Mouse (Mus musculus): ENCODE measurements around the gene Gm49388.
"Not testable (repeated sequence)": the region's sequence is repeated elsewhere in the genome, so short reads cannot be mapped to it uniquely, and the experiment has no call there.

The Gm49388 gene

DNA sequence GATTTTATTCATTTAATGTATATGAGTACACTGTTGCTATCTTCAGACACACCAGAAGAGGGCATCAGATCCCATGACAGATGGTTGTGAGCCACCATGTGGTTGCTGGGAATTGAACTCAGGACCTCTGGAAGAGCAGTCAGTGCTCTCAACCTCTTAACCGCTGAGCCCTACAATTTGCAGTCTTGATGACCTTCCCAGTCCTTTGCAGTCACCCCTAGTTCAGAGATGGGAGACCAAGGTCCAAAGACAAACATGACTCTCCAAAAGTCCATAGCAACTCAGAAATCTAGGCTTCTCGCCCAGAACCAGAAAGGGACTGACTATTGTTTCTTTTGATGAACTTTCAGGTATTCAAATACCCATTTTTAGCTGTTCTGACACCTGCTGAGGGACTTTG lies 54.6 kb downstream of the Gm49388 start:
- in situ Hi-C loops (cut with MseI, MboI): not testable (repeated sequence)

GRCm38 (mm10) chr7:127840886-127841285 lies 55.5 kb downstream of the Gm49388 start:
- in situ Hi-C loops (cut with MseI, MboI): no loop called here

GRCm38 (mm10) chr7:127841340-127842000 lies 56.1 kb downstream of the Gm49388 start:
- in situ Hi-C loops (cut with MseI, MboI): no loop called here

DNA sequence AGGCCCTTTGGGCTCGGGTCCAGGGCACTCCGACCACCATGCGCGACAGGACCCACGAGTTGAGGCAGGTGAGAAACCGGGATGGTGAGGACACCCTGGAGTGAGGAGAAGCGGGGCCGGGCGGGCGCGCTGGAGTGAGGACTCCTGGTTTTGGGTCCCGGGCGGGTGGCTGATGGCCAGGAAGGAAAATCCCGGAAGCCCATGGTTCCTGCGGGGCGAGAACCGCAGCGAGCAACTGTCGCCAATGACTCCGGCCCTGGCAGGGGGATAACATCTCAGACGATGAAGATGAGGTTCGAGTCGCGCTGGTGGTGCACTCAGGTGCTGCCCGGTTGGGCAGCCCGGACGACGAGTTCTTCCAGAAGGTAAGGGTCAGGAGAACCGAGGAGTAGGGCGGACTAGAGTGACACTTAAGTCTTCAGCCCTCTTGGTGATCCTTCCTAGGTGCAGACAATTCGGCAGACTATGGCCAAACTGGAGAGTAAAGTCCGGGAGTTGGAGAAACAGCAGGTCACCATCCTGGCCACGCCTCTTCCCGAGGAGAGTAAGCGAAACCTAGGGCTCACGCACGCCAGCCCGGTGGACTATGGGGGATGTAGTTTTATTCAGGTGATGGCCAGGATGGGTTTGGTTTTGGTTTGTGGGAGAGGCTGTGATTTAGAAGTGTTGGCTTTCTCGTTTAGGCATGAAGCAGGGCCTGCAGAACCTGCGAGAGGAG lies 56.8 kb downstream of the Gm49388 start:
- in situ Hi-C loops (cut with MseI, MboI): no loop called here

DNA sequence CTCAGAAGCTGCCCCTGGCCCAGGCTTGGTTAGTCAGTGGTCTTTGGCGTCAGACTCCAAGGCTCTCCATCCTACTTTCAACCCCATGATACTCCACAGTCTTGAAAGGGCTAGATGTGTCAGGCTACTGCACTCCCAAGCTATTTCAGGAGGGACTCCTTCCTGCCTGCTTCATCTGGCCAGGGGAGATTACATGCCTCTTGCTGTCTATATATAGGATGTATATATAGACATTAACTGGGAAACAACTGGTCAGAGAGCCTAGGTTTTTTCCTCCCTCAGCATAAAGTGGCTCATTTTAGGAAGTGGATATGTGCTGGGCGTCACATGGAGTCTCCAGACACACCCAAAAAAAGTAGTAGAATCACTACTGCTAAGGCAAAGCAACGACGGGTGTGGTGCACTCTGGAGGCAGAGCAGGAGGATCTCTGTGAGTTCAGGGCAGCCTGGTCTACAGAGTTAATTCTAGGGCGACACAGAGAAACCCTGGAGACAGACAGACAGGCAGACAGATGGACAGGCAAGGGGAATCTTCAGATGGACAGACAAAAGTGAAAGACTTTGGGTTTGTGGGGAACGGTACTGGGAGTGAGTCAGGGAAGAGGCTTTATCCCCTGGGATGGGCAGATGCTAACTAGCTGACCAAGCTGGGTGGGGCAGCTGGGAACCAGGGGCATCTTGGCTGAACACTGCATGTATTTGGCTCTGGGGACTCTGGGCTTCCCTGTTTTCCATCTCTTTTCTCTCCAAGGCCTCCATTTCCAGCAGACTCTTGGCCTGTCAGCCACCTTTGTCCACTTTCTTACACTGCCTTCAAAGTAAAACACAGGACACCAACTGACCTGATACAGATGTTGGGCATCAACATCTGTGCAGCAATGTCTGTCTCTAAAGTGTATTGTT lies 64.8 kb downstream of the Gm49388 start:
- in situ Hi-C loops (cut with MseI, MboI): no loop called here

DNA sequence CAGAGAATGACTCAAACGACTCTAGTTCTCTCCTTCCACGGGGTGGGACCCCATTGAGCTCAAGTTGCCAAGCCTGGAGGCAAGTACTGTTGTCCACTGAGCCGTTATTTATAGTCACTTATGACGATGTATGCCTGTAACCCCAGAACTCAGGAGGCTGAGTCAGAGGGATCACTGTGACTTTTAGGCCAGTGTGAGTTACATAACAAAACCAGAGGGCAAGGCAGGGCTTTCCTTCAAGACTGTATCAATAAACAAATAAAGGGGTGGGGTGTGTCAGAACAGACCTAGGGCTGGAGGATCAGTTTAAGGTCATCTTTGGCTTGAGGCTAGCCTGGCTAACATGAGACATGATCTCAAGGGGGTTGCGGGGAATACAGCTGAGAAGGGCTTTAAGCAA lies 65.5 kb downstream of the Gm49388 start:
- in situ Hi-C loops (cut with MseI, MboI): no loop called here

Measured in mouse trophoblast stem cell (cell line).